Mouse (Mus musculus): ENCODE results near the gene Nucb1. TPM values are rescaled to one million over a fixed set of nuclear protein-coding genes. Genes with fewer than 3 reads are reported as not detected.

Gene Nucb1
- polyA plus RNA-seq, 1 experiment from 2014 or later = 229 TPM

DNA sequence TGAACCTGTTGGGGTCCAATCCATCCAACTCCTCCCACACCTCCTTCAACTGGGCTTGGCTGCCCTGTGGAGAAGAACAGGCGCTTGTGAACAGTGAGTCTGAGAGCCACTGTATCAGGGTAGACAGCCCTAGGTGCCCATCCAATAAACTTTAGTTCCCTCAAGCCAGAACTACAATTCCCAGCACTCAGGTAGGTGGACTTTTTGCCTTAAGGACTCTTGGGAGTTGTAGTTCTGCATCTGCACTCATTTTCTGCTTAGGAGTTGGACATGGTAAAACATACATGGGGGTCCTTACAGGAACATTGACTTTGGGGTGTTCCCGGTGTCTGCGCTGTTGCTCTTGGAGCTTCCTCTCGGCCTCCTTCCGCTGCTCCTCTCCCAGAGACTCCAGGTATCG is 11.8 kb downstream of the Nucb1 start:
- Histone ChIP-seq H3K4me3 (replicated peaks; ENCODE audit: low read length) (no peak overlapping the region), H3K4me2 (ENCODE audit: low read depth, low read length) (no peak overlapping the region), H3K36me3 (ENCODE audit: control insufficient read depth, insufficient read depth, low read length) (peaks cover 25% of the 10 kb centered on the region; the same call in 1 of the 2 replicates), H3K27me3 (ENCODE audit: control insufficient read depth, insufficient read depth, low read length) (no peaks in the 10 kb centered on the region), H3K9ac (ENCODE audit: low read length) (no peak overlapping the region), H3K27ac (ENCODE audit: low read length) (no peak overlapping the region), H3K4me1 (ENCODE audit: control insufficient read depth, insufficient read depth, low read length) (no peaks in the 10 kb centered on the region), H3K9me3 (replicated peaks; ENCODE audit: control insufficient read depth, low read length) (no peaks in the 10 kb centered on the region)
- no peak for ATAC-seq (ENCODE audit: insufficient read depth, low FRiP score)
- 95% methylated on average over 6 of the region's 6 CpGs for WGBS

DNA sequence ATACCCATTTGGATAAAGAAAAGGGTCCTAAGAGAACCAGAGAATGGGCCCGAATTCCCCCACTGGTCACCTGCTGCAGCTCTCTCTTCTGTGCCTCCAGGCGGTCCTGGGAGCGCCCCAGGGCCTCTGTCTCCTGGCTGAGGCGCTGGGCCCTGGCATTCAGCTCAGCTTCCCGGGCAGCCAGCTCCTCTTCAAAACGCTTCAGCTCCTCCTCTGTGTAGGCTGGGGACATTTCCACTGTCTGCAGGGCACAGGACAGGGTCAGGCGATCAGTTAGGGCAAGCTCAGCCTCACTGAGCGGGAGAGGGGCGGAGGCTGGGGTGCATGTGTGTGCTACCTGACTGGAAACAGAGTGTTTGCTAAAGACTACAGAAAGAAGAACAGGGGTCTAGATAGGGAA is 15.7 kb downstream of the Nucb1 start:
- no peaks in the 10 kb centered on the region for H3K27me3 ChIP-seq (ENCODE audit: control insufficient read depth, insufficient read depth, low read length)
- no peak overlapping the region for H3K4me3 ChIP-seq (replicated peaks; ENCODE audit: low read length)
- H3K27ac ChIP-seq (ENCODE audit: low read length) = no peak overlapping the region
- WGBS = 84% methylated on average over 9 of the region's 9 CpGs
- peaks cover 28% of the 10 kb centered on the region; the same call in 1 of the 2 replicates for H3K36me3 ChIP-seq (ENCODE audit: control insufficient read depth, insufficient read depth, low read length)
- no peaks in the 10 kb centered on the region for H3K9me3 ChIP-seq (replicated peaks; ENCODE audit: control insufficient read depth, low read length)
- peaks cover 13% of the 10 kb centered on the region for H3K4me1 ChIP-seq (ENCODE audit: control insufficient read depth, insufficient read depth, low read length)
- H3K4me2 ChIP-seq (ENCODE audit: low read depth, low read length) = no peak overlapping the region
- ATAC-seq (ENCODE audit: insufficient read depth, low FRiP score) = no peak
- no peak overlapping the region for H3K9ac ChIP-seq (ENCODE audit: low read length)

DNA sequence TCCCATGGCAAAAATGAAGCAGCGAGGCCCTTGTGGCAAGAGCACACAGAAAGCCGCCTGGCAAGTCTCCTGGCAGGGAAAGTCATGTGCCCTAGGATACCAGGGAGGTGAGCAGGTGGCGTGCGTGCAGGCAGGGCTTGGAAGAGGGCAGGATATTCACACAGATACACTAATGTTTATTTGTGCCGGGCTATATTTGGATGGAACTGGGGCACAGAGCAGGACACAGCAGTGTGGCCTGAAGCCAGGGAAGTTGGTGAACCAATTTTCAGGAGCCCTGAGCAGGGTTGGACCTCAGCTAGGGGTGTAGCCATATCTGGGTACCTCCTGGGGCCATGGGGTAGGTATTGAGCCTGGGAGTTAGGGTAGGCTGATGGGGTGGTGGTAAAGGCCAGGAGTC is 17.3 kb downstream of the Nucb1 start:
- Histone ChIP-seq H3K27me3 (ENCODE audit: control insufficient read depth, insufficient read depth, low read length) (no peaks in the 10 kb centered on the region), H3K9me3 (replicated peaks; ENCODE audit: control insufficient read depth, low read length) (no peaks in the 10 kb centered on the region), H3K36me3 (ENCODE audit: control insufficient read depth, insufficient read depth, low read length) (peaks cover 19% of the 10 kb centered on the region; the same call in 1 of the 2 replicates), H3K27ac (ENCODE audit: low read length) (peak overlapping the region; percentile 8; the same call in 1 of the 2 replicates), H3K4me1 (ENCODE audit: control insufficient read depth, insufficient read depth, low read length) (peaks cover 13% of the 10 kb centered on the region), H3K4me3 (replicated peaks; ENCODE audit: low read length) (no peak overlapping the region), H3K4me2 (ENCODE audit: low read depth, low read length) (no peak overlapping the region), H3K9ac (ENCODE audit: low read length) (no peak overlapping the region)
- 87% methylated on average over 5 of the region's 5 CpGs for WGBS
- no peak for ATAC-seq (ENCODE audit: insufficient read depth, low FRiP score)

DNA sequence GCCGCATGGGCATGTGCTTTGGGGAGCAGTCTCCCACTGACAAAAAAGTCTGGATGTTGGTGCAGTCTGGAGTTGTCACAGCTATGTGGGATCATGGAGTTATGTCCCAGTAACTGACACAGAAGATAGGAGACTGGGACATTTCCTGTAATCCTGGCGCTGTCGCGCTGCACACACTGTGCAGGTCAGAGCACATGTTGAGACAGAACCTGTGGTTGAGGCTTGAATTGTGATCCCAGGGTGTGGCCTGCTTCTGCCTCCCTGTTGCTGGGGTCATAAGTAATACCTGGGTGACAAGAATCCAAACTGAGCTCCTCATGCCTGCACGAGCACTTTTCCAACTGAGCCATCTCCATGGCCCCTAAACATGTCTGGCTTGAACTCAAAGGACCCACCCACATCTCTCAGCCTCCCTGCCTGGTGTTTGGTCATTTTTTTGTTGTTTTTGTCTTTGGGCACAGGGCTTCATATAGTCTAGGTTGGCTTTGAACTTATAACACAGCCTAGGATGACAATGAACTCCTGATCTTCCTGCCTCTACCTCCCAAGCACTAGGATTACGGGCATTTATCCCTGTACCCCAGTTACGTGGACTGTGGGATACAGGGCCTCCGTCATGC is 17.9 kb downstream of the Nucb1 start:
- 90% methylated on average over 8 of the region's 8 CpGs for WGBS
- peaks cover 14% of the 10 kb centered on the region; the same call in 1 of the 2 replicates for H3K36me3 ChIP-seq (ENCODE audit: control insufficient read depth, insufficient read depth, low read length)
- no peaks in the 10 kb centered on the region for H3K27me3 ChIP-seq (ENCODE audit: control insufficient read depth, insufficient read depth, low read length)

DNA sequence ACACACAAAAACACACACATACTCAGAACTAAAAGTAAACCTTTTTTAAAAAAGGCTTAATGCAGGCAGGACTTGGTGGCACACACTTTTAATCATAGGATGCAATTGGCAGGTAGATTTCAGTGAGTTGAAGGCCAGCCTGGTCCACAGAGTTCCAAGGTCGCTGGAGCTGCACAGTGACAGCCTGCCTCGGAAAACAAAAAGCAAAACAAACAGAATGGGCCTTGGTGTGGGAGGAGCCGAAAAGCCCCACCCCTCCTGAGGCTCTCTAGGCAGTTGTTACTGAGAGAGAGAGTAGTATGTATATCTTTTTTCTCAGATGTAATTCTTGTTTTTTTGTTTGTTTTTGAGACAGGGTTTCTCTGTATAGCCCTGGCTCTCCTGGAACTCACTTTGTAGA is 18.9 kb downstream of the Nucb1 start:
- ATAC-seq (ENCODE audit: insufficient read depth, low FRiP score) = 0 out of 2 replicates have a peak, but pooled peaks have one; percentile 37
- Histone ChIP-seq H3K27me3 (ENCODE audit: control insufficient read depth, insufficient read depth, low read length) (no peaks in the 10 kb centered on the region), H3K4me1 (ENCODE audit: control insufficient read depth, insufficient read depth, low read length) (peaks cover 13% of the 10 kb centered on the region), H3K36me3 (ENCODE audit: control insufficient read depth, insufficient read depth, low read length) (peaks cover 14% of the 10 kb centered on the region; the same call in 1 of the 2 replicates), H3K27ac (ENCODE audit: low read length) (peak overlapping the region; percentile 15), H3K4me3 (replicated peaks; ENCODE audit: low read length) (no peak overlapping the region), H3K4me2 (ENCODE audit: low read depth, low read length) (peak overlapping the region; percentile 22; the same call in 1 of the 2 replicates), H3K9me3 (replicated peaks; ENCODE audit: control insufficient read depth, low read length) (no peaks in the 10 kb centered on the region), H3K9ac (ENCODE audit: low read length) (no peak overlapping the region)
- 15% methylated on average over 3 of the region's 3 CpGs for WGBS

More for the DNA sequence above, 17.9 kb downstream of the Nucb1 start:
- Histone ChIP-seq H3K9me3 (replicated peaks; ENCODE audit: control insufficient read depth, low read length) (no peaks in the 10 kb centered on the region), H3K4me3 (replicated peaks; ENCODE audit: low read length) (no peak overlapping the region), H3K4me2 (ENCODE audit: low read depth, low read length) (no peak overlapping the region), H3K4me1 (ENCODE audit: control insufficient read depth, insufficient read depth, low read length) (peaks cover 13% of the 10 kb centered on the region), H3K9ac (ENCODE audit: low read length) (no peak overlapping the region), H3K27ac (ENCODE audit: low read length) (peak overlapping the region; percentile 40; the same call in 1 of the 2 replicates)
- ATAC-seq (ENCODE audit: insufficient read depth, low FRiP score) = no peak

DNA sequence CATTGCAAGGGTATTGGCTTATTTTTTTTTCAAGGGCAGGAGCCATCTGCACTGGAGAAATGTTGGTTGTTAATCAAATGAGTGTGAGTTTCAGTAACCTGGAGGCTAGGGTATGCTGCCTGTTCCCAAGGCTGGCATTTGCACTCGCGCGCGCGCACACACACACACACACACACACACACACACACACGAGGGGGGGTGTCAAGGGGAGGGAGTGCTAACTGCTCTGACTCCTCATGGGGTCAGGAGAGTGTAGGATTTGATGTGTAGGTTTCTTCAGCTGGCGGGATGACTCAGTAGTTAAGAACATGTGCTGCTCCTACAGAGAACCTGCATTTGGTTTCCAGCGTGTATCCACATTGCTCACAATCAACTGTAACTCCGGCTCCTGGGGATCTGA is 19.4 kb downstream of the Nucb1 start:
- ATAC-seq (ENCODE audit: insufficient read depth, low FRiP score) = no peak
- 39% methylated on average over 9 of the region's 9 CpGs for WGBS
- peaks cover 14% of the 10 kb centered on the region; the same call in 1 of the 2 replicates for H3K36me3 ChIP-seq (ENCODE audit: control insufficient read depth, insufficient read depth, low read length)
- no peaks in the 10 kb centered on the region for H3K9me3 ChIP-seq (replicated peaks; ENCODE audit: control insufficient read depth, low read length)
- peaks cover 13% of the 10 kb centered on the region for H3K4me1 ChIP-seq (ENCODE audit: control insufficient read depth, insufficient read depth, low read length)
- no peak overlapping the region for H3K4me3 ChIP-seq (replicated peaks; ENCODE audit: low read length)
- H3K27ac ChIP-seq (ENCODE audit: low read length) = peak overlapping the region; percentile 15
- H3K9ac ChIP-seq (ENCODE audit: low read length) = no peak overlapping the region
- peak overlapping the region; percentile 22; the same call in 1 of the 2 replicates for H3K4me2 ChIP-seq (ENCODE audit: low read depth, low read length)
- no peaks in the 10 kb centered on the region for H3K27me3 ChIP-seq (ENCODE audit: control insufficient read depth, insufficient read depth, low read length)

DNA sequence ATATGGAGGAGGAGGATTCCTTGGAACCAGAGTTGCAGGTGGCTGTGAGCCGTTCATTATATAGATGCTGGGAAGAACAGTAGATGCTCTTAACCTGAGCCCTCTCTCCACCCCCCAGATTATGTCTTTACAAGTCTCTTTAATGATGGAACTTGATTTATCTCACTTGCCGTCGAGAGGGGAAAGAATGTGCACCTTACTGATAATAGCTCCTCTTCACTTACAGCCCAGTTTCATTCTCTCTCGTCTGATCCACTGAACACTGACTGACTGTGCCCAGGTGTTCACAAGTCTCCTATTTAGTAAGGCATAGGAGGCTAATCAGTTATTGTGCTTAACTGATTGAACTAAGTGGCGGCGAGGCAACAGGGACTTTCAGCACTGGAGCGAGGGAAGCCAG is 20.6 kb downstream of the Nucb1 start:
- H3K4me3 ChIP-seq (replicated peaks; ENCODE audit: low read length) = no peak overlapping the region
- no peak overlapping the region for H3K27ac ChIP-seq (ENCODE audit: low read length)
- H3K9ac ChIP-seq (ENCODE audit: low read length) = no peak overlapping the region
- H3K27me3 ChIP-seq (ENCODE audit: control insufficient read depth, insufficient read depth, low read length) = no peaks in the 10 kb centered on the region
- no peak for ATAC-seq (ENCODE audit: insufficient read depth, low FRiP score)
- H3K4me2 ChIP-seq (ENCODE audit: low read depth, low read length) = no peak overlapping the region
- H3K36me3 ChIP-seq (ENCODE audit: control insufficient read depth, insufficient read depth, low read length) = peaks cover 8% of the 10 kb centered on the region; the same call in 1 of the 2 replicates
- H3K4me1 ChIP-seq (ENCODE audit: control insufficient read depth, insufficient read depth, low read length) = peaks cover 13% of the 10 kb centered on the region
- 73% methylated on average over 7 of the region's 7 CpGs for WGBS
- no peaks in the 10 kb centered on the region for H3K9me3 ChIP-seq (replicated peaks; ENCODE audit: control insufficient read depth, low read length)

DNA sequence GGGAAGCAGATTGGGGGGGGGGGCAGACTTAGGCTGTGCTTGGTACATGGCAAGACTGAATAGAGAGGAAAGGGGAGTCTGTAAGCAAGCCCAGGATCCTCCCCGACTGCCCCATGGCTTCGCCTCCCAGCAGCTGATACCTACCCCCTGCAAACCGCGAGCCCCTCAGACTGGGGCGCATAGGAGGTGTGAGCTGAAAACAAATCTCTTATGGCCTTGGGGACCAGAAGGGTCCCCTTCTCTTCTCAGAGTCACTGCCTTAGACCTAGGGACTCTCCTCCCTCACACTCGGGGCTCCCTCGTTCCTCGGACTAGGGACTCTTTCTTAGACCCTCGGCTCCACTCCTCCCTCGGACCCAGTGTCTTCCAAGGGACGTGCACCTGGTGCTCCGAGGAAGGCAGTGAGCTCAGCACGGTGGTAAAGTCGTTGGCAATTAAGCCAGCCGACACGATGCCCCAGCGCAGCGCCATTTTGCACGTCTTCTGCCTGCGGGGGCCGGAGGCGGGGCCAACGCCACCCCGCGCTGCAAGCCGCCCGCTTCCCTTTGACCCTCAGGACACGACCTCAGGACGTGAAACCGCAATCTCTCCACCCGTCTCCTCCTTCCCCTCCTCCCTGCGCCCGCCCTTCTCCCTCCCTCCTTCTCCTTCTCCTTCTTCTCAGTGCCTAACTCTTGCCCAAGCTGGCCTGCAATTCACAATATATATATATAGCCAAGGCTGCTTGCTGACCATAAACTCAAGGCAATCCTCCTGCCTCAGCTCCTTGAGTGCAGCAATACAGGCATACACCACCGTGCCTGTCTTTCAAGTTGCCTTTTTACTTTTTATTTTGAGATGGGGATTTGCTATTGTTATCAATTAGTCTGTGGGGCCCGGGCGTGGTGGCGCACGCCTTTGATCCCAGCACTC is 21.7 kb downstream of the Nucb1 start, which contains the start of gene Dhdh:
Gene Dhdh, minus strand, starts transcription at position 513 of the 912 bp plus-strand sequence.
- peak within 1 kb of the TSS; percentile 72 for H3K4me2 ChIP-seq (ENCODE audit: low read depth, low read length)
- H3K27me3 ChIP-seq (ENCODE audit: control insufficient read depth, insufficient read depth, low read length) = no peaks in the 10 kb centered on the region
- H3K9ac ChIP-seq (ENCODE audit: low read length) = peak within 1 kb of the TSS; percentile 74
- 11% methylated on average over 38 of the region's 38 CpGs for WGBS
- H3K27ac ChIP-seq (ENCODE audit: low read length) = peak within 1 kb of the TSS; percentile 56
- H3K4me3 ChIP-seq (replicated peaks; ENCODE audit: low read length) = peak within 1 kb of the TSS; percentile 49
- peaks cover 13% of the 10 kb centered on the region for H3K4me1 ChIP-seq (ENCODE audit: control insufficient read depth, insufficient read depth, low read length)
- 0 out of 2 replicates have a peak, but pooled peaks cover 5% of the 10 kb centered on the region for H3K36me3 ChIP-seq (ENCODE audit: control insufficient read depth, insufficient read depth, low read length)
- peak; percentile 53 for ATAC-seq (ENCODE audit: insufficient read depth, low FRiP score)
- no peaks in the 10 kb centered on the region for H3K9me3 ChIP-seq (replicated peaks; ENCODE audit: control insufficient read depth, low read length)
